Mouse (Mus musculus): ENCODE data around the gene Ptpro. TPM values are rescaled to one million over a fixed set of nuclear protein-coding genes. Genes with fewer than 3 reads are reported as not detected.

Ptpro gene
- polyA plus RNA-seq, 1 experiment from 2014 or later: 36.1 TPM

- Histone ChIP-seq H3K4me1 (replicated peaks) (no peaks in the 10 kb centered on the region), H3K4me2 (no peak overlapping the region), H3K27me3 (no peaks in the 10 kb centered on the region), H3K9me3 (no peaks in the 10 kb centered on the region), H3K4me3 (no peak overlapping the region), H3K36me3 (peaks cover 6% of the 10 kb centered on the region; the same call in 1 of the 2 replicates), H3K27ac (no peak overlapping the region), H3K9ac (no peak overlapping the region)
- 75% methylated on average over 5 of the region's 5 CpGs for WGBS
- no peak for ATAC-seq (ENCODE audit: low FRiP score)
Observed at GRCm38 (mm10) chr6:137512753-137513152, 260.6 kb downstream of the Ptpro start.

Other genes starting within 250 kb of the Ptpro start
- 3.2 and 3.6 TPM in 2 replicates for gene Rerg, start 81.8 kb upstream of the Ptpro start, polyA plus RNA-seq (2015; fragmentation: Nextera tagmentation; extraction: Ambion mirVana)

All from hindbrain, embryonic 13.5 days (tissue).